Mouse (Mus musculus) right cerebral cortex, postnatal 25 days (tissue): ENCODE measurements around the gene Kars.

Experiments
- DNase-seq: peaks from one replicate; pipeline ENCODE4 v3.0.0; 2022

Gene Kars

GRCm38 (mm10) chr8:112010997-112011815 is at the start of gene Kars, which contains the start of gene Terf2ip:
Kars (minus strand) TSS chr8:112011323.
Terf2ip (plus strand) TSS chr8:112011398.
- peak; percentile 90 for DNase-seq

GRCm38 (mm10) chr8:112054456-112054855 is 43.3 kb upstream of the Kars start:
- DNase-seq, result no peak

- no peak for DNase-seq
Measured at GRCm38 (mm10) chr8:112051537-112051936, 40.4 kb upstream of the Kars start.

- DNase-seq, result no peak
Measured at GRCm38 (mm10) chr8:112049984-112050383, 38.9 kb upstream of the Kars start.

GRCm38 (mm10) chr8:112048293-112048692 is 37.2 kb upstream of the Kars start:
- no peak for DNase-seq

- peak; percentile 80 for DNase-seq
Measured at GRCm38 (mm10) chr8:112045896-112046295, 34.8 kb upstream of the Kars start.

- no peak for DNase-seq
Measured at GRCm38 (mm10) chr8:112045182-112045581, 34.1 kb upstream of the Kars start.

- DNase-seq, result no peak
Measured at GRCm38 (mm10) chr8:112037521-112037920, 26.4 kb upstream of the Kars start.

- no peak for DNase-seq
Measured at GRCm38 (mm10) chr8:112034603-112035002, 23.5 kb upstream of the Kars start.

GRCm38 (mm10) chr8:112033071-112033470 is 21.9 kb upstream of the Kars start:
- no peak for DNase-seq

GRCm38 (mm10) chr8:112030663-112031062 is 19.5 kb upstream of the Kars start:
- no peak for DNase-seq

GRCm38 (mm10) chr8:112029455-112029854 is 18.3 kb upstream of the Kars start:
- DNase-seq, result no peak

GRCm38 (mm10) chr8:112014936-112015335 is 3.8 kb upstream of the Kars start, which contains the start of gene Gm6793:
Gm6793 (minus strand) TSS chr8:112015036.
- no peak for DNase-seq

GRCm38 (mm10) chr8:112011816-112012242 is 706 bp upstream of the Kars start:
- DNase-seq, result peak; percentile 47

- DNase-seq, result no peak
Measured at GRCm38 (mm10) chr8:112009558-112009957, 1.6 kb downstream of the Kars start.

GRCm38 (mm10) chr8:112007669-112008068 is 3.5 kb downstream of the Kars start:
- DNase-seq, result no peak

GRCm38 (mm10) chr8:112005601-112006000 is 5.5 kb downstream of the Kars start:
- no peak for DNase-seq

GRCm38 (mm10) chr8:112004754-112005153 is 6.4 kb downstream of the Kars start:
- no peak for DNase-seq

GRCm38 (mm10) chr8:111992703-111993039 is 18.5 kb downstream of the Kars start:
- no peak for DNase-seq

- peak; percentile 87 for DNase-seq
Measured at GRCm38 (mm10) chr8:111992013-111992702, 19.0 kb downstream of the Kars start, which contains the start of gene Adat1. Adat1 (minus strand) TSS chr8:111992302.

- DNase-seq, result no peak
Measured at GRCm38 (mm10) chr8:111991278-111991677, 19.8 kb downstream of the Kars start.

- DNase-seq, result peak; percentile 42
Measured at GRCm38 (mm10) chr8:111989911-111990310, 21.2 kb downstream of the Kars start.

GRCm38 (mm10) chr8:111984511-111984910 is 26.6 kb downstream of the Kars start:
- DNase-seq, result no peak

GRCm38 (mm10) chr8:111982116-111982515 is 29.0 kb downstream of the Kars start:
- no peak for DNase-seq
